Mouse (Mus musculus) stomach, postnatal 0 days (tissue): ENCODE results near the gene Specc1.

Experiments used
- CTCF ChIP-seq: IDR thresholded peaks from 2 replicates; pipeline ENCODE4 v1.5.1; 2016; ENCODE audit warnings: antibody characterized with exemption, low read depth, mild to moderate bottlenecking, moderate library complexity
- EP300 ChIP-seq: optimal IDR thresholded peaks from 2 replicates; pipeline ENCODE3; 2016; ENCODE audit warnings: antibody characterized with exemption

DNA sequence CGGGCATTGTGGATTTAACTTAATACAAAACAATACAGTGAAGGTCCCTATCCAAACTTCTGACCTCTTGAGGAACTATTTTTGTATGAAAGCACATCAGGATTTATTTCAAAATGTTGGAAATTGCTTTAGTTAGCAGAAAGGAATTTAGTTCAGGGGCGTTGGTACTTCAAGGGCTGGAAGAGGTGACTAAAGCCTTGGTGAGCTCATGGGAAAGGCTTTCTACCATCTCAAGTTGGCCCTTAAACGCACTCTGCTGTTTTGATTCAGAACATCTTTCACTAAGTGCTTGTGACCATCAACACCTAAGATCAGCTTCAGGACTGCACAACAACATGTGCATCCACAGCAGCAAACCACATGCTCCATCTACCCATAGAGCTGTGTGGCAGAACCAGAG is 191.5 kb downstream of the Specc1 start:
- TF ChIP-seq CTCF (no peak), EP300 (no peak)
